Mouse (Mus musculus): ENCODE results near the gene Slc39a11.

- TF ChIP-seq CTCF (IDR thresholded peaks at IDR 0.05), result no peak
- TF ChIP-seq EP300 (IDR thresholded peaks at IDR 0.05), result peak; percentile 54
These were observed 65.8 kb downstream of the Slc39a11 start for GRCm38 (mm10) chr11:113583879-113584661.

All from lung, postnatal 0 days (tissue).